Mouse (Mus musculus) lung, adult 18-20 months (tissue): ENCODE results near the gene Gm9736.
"Not testable (repeated sequence)": the region's sequence is repeated elsewhere in the genome, so short reads cannot be mapped to it uniquely, and the experiment has no call there.

Experiments used
- DNase-seq, 2 experiments: peaks; one replicate each; pipeline ENCODE4 v3.0.0; 2022; ENCODE audit warnings: mixed read lengths in 2 of 2

Gene Gm9736

DNA sequence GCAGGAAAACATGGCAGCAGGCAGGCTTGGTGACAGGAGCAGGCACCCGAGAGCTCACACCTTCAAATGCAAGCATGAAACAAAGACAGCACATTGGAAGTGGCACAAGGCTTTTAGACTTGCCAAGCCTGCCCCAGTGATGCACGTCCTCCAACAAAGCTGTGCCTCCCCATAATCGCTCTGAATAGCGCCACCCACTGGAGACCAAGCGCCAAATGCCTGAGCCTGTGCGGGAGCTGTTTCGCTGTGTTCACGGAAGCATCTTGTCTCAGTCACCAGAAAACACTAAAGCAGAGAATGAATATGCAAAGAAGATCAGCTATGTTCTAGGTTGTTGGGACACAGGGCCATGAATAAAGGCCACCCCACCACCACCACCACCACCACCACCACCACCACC, 26.3 kb downstream of the Gm9736 start:
- no peak for DNase-seq

DNA sequence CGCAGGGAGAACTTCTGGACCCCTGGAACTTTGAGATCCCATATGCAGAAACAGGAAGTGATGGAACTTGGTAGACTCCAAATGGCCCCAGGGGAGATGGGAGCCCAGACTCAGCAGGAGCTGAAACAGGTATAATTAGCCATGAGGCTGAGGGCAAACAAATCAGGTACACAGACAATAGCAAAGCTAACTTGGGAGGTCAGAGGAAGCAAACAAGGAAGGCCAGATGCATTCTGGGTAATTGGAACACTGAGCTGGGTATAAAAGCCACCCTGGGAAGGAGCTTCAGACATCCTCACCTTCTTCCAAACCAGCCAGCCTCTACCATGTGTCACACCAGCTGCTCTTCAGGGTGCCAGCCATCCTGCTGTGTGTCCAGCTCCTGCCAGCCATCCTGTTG, 30.9 kb downstream of the Gm9736 start, which contains the start of gene Krtap12-1:
Gene Krtap12-1 (plus strand): TSS at position 301 of the 400 bp plus-strand sequence.
- DNase-seq = not testable (repeated sequence)

DNA sequence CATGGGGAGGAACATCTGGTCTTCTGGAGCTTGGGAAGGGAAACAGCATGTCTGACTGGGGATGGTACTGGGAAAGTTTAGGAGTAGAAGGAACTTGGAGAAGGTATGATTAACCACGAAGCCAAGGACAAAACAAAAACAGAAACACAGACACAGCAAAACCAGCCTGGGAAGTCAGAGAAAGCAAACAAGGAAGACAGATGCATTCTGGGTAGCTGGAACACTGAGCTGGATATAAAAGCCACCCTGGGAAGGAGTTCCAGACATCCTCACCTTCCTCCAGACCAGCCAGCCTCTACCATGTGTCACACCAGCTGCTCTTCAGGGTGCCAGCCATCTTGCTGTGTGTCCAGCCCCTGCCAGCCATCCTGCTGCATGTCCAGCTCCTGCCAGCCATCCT, 35.6 kb downstream of the Gm9736 start, which contains the start of gene Gm10142:
Gene Gm10142 (plus strand): TSS at position 301 of the 400 bp plus-strand sequence.
- DNase-seq = no peak

DNA sequence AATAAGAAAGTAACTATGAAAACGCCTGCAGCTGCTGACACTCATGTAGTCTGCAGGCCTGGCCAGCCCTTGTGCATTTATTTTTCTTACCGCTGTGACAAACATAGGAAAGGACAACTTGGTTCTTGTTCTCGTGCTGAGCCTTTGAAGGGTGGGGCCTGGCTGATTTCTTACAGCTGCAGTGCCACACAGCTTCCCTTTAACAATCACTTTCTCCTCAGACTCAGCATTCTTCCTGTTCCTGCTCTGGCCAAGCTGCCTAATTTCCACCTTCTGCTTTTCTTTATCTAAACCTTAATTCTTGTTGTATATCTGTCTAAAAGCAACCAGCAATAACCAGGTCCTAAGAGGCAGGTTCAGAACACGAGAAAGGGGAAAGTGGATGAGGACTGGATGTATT, 37.4 kb downstream of the Gm9736 start:
- DNase-seq = no peak

DNA sequence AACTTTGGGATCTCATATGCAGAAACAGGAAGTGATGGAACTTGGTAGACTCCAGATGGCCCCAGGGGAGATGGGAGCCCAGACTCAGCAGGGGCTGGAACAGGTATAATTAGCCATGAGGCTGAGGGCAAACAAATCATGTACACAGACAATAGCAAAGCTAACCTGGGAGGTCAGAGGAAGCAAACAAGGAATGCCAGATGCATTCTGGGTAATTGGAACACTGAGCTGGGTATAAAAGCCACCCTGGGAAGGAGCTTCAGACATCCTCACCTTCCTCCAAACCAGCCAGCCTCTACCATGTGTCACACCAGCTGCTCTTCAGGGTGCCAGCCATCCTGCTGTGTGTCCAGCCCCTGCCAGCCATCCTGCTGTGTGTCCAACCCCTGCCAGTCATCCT, 40.0 kb downstream of the Gm9736 start, which contains the start of gene Gm10024:
Gene Gm10024 (plus strand): TSS at position 301 of the 400 bp plus-strand sequence.
- DNase-seq = not testable (repeated sequence)

DNA sequence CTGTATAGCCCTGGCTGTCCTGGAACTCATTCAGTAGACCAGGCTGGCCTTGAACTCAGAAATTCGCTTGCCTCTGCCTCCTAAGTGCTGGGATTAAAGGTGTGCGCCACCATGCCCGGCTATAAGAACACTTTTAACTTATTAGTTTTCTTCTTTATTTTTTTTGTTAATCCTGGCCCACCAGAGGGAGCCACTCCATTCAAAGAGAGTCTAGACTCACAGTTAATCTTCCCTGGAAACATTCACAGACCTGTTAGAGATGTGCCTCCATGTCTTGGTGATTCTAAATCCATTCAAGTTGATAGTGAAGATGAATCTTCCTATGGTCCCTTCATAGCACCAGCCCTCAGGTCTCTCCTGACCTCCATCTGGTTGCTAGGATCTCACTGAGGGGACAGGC, 41.3 kb downstream of the Gm9736 start:
- no peak for DNase-seq

DNA sequence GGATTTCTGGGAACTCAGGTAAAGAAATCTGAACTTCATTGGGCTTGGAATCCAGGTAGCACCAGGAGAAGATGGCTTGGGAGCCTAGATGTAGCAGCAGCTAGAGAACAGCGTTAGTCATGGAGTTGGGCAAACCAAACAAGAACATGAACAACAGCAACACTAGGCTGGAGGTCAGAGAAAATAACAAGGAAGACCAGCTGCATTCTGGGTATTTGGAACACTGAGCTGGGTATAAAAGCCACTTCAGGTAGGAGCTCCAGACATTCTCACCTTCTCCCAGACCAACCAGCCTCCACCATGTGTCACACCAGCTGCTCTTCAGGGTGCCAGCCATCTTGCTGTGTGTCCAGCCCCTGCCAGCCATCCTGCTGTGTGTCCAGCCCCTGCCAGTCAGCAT, 44.8 kb downstream of the Gm9736 start, which contains the start of gene Gm10272:
Gene Gm10272 (plus strand): TSS at position 301 of the 400 bp plus-strand sequence.
- DNase-seq = no peak
